Mouse (Mus musculus): ENCODE measurements at regions not wholly inside any gene's neighbourhood (a gene's known extent, or its start where the extent isn't known, plus 50 kb on each side); places are given as distances from the start of the nearest gene placed in this dataset.

- no peak for DNase-seq
- intact Hi-C loops (cut with DNase I), result no loop called here
Observed at GRCm38 (mm10) chr8:35934115-35934607, 168.6 kb downstream of the Gm19410 start.

- intact Hi-C loops (cut with DNase I), result no loop called here
- no peak for DNase-seq
Observed at GRCm38 (mm10) chr8:35935034-35935433, 169.4 kb downstream of the Gm19410 start.

- DNase-seq, result no peak
- intact Hi-C loops (cut with DNase I), result no loop called here
Observed at GRCm38 (mm10) chr8:35939199-35939598, 173.6 kb downstream of the Gm19410 start.

DNA sequence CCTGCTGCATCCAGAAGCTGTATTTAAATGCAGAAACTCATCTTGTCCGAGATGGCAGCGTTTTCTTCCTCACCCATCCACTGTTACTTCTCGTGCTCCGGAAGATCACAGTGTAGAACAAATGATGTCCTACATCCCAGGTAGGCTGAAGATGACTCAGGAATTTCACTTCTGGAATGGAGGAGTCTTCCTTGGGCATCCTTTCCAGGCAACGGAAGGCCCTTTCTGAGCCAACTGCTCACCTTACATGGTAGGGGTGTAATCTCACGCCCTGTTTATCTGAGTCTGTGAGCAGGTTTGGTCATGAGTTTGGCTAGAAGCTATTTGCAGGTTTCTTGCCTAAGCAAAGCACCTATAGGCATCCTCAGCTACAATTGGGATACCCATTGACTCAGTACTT lies 176.9 kb downstream of the Gm19410 start:
- DNase-seq, result no peak
- intact Hi-C loops (cut with DNase I), result no loop called here

- no peak for DNase-seq
- intact Hi-C loops (cut with DNase I), result no loop called here
Observed at GRCm38 (mm10) chr8:35943686-35944085, 178.1 kb downstream of the Gm19410 start.

- intact Hi-C loops (cut with DNase I), result no loop called here
- DNase-seq, result no peak
Observed at GRCm38 (mm10) chr8:35944461-35944860, 178.9 kb downstream of the Gm19410 start.

DNA sequence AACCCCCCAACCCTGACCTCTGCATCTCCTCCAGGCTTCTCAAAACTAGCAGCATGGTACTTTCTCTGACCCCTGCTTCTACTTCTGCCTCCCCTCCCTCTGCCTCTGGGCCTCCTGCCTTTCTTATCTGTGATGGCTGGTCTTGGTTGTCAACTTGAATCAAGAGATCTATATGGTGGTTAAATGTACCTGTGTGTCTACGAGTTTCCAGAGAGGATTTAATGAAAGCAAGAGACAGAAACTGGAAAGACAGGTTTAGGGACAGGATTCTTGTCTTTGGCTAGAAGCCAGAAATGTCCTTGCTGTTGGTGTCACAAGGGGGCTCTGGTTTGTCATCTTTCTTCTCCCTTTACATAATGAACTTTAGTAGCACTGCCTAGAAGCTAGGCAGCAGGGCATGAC lies 180.9 kb downstream of the Gm19410 start:
- DNase-seq, result no peak
- intact Hi-C loops (cut with DNase I), result no loop called here

- intact Hi-C loops (cut with DNase I), result no loop called here
Observed at GRCm38 (mm10) chr8:35948146-35948545, 182.6 kb downstream of the Gm19410 start.

DNA sequence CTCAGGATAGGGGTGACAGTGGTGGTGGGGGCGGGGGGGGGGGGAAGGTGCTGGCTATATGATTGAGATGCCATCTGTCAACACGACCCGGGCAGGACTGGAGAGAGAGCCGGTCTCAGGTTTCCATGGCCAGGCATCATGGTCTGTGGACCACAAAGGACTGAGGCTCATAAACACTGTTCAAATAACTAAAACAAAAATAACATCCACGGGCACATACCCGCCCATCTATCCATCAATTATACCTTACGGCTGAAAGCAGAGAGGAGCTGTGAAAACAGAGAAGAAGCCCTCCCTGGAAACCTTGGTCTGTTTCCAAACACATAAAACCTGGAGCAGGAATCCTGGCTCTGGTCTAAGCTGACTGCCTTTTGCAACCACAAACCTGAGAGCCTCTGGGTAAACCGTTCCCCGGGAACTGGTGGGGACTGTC lies 183.2 kb downstream of the Gm19410 start:
- intact Hi-C loops (cut with DNase I), result no loop called here
- DNase-seq, result no peak

More at GRCm38 (mm10) chr8:35948146-35948545, 182.6 kb downstream of the Gm19410 start:
- DNase-seq, result no peak

DNA sequence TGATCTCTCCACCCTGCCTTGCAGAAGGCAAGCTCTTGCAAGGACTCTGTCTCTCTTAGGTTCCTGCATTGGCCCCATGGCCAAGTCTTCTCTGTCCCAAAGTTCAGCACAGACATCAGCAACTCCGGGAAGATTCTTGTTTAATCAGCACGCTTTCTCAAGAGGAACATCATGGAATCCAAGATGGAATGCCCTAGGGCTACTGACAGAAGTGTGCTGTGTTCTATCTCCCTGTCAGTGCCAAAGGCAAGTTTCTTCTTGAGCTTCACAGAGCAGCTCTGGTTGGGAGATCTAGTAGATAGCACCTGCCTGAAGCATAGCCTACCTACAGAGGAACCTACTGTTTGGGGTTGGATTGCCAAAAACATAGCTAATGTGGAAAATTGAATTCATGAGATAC lies 189.9 kb downstream of the Gm19410 start:
- intact Hi-C loops (cut with DNase I), result no loop called here
- no peak for DNase-seq

DNA sequence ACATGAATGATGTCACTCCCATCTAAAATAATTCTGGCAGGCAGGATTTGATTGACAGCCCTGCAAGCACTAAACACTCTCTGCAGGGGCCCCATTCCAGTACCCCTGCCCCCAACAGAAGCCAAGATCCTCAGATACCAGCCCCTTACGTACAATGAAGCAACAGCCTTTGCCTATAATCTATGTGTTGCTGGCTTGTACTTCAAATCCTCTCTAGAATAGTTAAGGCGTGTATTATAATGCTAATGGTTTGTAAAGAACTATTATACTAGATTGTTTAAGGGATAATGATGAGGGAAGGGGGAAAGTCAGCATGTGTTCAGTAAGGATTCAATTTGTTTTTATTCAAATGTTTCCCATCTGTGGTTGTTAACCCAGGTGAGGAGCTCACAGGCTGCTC lies 190.7 kb downstream of the Gm19410 start:
- intact Hi-C loops (cut with DNase I), result no loop called here
- no peak for DNase-seq

GRCm38 (mm10) chr8:35959201-35959600 lies 193.6 kb downstream of the Gm19410 start:
- no peak for DNase-seq

GRCm38 (mm10) chr8:35960867-35961614 lies 195.5 kb downstream of the Gm19410 start:
- DNase-seq, result no peak
- intact Hi-C loops (cut with DNase I), result no loop called here

More at GRCm38 (mm10) chr8:35959201-35959600, 193.6 kb downstream of the Gm19410 start:
- intact Hi-C loops (cut with DNase I), result no loop called here

DNA sequence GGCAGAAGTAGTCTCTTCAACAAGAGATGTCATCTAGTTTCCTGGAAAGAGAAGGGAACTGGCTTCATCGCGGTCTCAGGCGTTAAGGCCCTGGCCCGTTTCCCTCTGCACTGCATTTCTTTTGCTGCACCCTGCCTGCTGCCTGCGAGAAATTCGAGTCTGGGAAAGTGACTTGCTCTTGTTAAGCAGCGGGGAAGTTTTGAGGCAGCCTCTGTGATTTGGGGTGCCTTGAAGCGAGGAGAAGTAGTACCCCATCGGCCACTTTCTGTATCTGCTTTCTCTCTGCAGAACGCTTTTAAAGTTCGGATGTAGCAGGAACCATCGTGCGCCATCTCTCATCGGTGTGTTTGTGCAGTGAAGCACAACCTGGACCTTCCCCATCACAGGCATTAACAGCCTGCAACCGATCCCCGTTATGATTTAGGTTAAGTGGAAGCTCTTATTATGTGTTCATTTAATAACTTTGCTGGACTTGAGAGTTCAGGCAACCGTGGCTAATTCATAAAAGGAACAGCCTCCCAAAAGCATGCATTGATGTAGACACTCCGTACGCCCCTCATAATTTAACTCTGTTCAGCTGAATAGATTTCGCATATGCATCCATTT lies 196.1 kb downstream of the Gm19410 start:
- no peak for DNase-seq
- intact Hi-C loops (cut with DNase I), result no loop called here

GRCm38 (mm10) chr8:35964932-35965331 lies 199.3 kb downstream of the Gm19410 start:
- DNase-seq, result no peak
- intact Hi-C loops (cut with DNase I), result no loop called here

- no peak for DNase-seq
- intact Hi-C loops (cut with DNase I), result no loop called here
Observed at GRCm38 (mm10) chr8:35968341-35968740, 202.8 kb downstream of the Gm19410 start.

DNA sequence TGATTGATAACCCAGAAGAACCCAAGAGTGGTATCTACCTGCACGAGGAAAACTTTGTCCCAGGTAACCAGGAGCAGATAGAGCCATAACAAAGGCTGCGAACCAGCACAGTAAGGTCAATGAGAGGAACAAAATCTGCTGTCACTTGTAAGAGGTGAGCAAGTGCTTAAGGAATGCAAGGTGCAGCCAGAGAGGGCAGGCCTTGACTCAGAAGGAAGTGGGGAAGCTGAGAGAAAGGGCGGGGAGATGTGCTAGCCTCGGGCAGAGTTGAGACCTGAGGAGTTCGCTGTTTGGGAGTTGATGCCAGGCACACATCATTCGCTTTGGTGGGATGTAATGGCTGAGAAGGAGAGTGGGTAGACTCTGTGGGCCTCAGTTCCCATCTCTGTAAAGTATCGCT lies 205.5 kb downstream of the Gm19410 start:
- intact Hi-C loops (cut with DNase I), result no loop called here
- no peak for DNase-seq

DNA sequence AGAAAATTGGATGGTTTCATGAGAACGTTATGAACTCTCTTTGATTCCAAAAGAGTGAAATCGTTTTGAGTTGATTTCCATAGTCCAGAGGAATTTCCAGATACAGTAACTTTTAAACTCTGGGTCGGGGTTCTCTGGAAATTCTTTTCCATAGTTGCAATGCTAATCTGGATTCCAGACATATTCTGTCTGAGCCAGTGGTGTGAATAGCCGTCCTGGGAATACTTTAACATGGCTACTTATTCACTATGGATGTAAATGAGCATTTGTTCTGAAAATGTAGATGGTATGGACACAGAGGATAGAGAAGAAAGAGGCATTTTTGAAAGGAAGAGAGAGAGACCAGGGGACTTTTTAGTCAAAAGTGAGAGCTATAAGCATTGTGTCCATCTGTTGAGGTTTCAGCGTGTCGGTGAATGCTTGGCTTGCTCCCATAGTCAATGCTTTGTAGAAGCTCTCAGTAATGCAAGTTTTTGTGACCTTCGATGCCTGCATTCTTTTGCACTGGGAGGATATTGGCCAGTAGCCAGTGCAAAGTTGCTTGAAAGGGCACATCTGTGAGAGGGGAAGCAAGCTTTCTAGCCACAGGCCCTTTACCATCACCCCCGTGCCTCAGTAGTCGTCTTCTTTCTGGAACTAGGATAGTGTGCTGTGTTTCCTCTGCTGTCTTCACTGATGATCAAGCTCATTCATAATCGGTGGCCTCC lies 208.9 kb downstream of the Gm19410 start:
- intact Hi-C loops (cut with DNase I), result no loop called here
- no peak for DNase-seq

DNA sequence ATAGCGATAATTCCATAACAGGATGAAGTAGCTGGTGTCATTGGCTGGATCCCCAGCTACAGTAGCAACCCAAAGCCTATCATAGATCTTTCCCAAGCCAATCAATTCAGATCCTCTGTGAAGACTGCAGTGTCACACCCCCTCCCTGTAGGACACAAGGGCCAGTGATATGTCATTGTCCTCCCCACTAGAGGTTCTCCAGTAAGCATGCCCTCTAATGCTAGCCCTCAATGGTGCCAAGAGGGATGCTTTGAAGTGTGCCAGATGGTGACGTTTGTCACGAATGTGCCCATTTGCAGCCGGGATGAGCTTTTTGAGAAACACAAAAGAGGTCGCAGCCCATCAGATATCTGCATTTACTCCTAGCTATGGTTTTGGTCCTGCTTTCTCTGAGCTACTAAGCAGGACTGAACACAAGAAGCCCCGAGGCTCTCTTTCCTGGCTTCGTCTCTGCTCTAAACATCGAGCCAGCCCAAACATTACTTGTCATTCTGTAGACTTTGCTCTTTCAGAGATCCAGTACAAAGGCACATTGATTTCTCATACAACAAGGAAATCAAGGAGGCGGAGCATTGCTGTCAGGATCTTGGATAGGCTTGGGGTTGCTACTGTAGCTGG lies 214.2 kb downstream of the Gm19410 start:
- intact Hi-C loops (cut with DNase I), result no loop called here
- no peak for DNase-seq

DNA sequence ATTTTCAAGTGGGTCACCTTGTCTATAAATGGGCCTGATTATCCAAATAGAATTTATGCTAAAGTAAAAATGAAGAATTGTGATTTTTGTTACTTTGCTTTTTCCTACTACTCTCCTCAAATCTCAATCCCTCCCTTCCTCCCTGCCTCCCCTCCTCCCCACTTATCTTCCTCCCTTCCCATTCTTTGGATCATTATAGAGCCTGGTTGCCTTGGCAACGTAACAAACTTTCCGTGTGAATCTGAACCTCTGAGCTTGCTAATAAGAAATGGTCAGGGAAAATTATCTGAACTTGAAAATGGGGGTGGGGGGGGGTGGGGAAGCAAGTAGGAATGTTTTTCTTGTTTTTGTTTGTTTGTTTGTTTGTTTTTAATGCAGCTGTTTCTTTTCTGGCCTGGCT lies 217.5 kb downstream of the Gm19410 start:
- no peak for DNase-seq
- intact Hi-C loops (cut with DNase I), result no loop called here

- intact Hi-C loops (cut with DNase I), result no loop called here
- DNase-seq, result no peak
Observed at GRCm38 (mm10) chr8:35985152-35985689, 219.6 kb downstream of the Gm19410 start.

Measured in gastrocnemius, postnatal 36 days (tissue).